Mouse (Mus musculus): ENCODE results near the gene Eif3c. TPM values are rescaled to one million over a fixed set of nuclear protein-coding genes. Genes with fewer than 3 reads are reported as not detected.
A peak's percentile ranks its signal among the peaks of the same experiment; 100 is the strongest.

Eif3c gene
- polyA plus RNA-seq, 1 experiment from 2014 or later = 207 TPM

GRCm38 (mm10) chr7:126541661-126542060 is 24.6 kb downstream of the Eif3c start:
- Histone ChIP-seq H3K36me3 (peaks cover 26% of the 10 kb centered on the region), H3K4me3 (no peak overlapping the region), H3K4me1 (no peaks in the 10 kb centered on the region), H3K9ac (no peak overlapping the region), H3K4me2 (replicated peaks) (no peak overlapping the region), H3K27ac (no peak overlapping the region), H3K9me3 (no peaks in the 10 kb centered on the region), H3K27me3 (replicated peaks) (peaks cover 6% of the 10 kb centered on the region)
- WGBS = 81% methylated on average over 1 of the region's 1 CpGs
- no peak for ATAC-seq (ENCODE audit: low FRiP score, low read depth)

- Histone ChIP-seq H3K9ac (no peak overlapping the region), H3K4me2 (replicated peaks) (no peak overlapping the region), H3K27ac (no peak overlapping the region), H3K4me1 (peaks cover 4% of the 10 kb centered on the region; the same call in 1 of the 2 replicates), H3K27me3 (replicated peaks) (peaks cover 16% of the 10 kb centered on the region), H3K36me3 (no peaks in the 10 kb centered on the region; the same call in 1 of the 2 replicates), H3K4me3 (no peak overlapping the region), H3K9me3 (no peaks in the 10 kb centered on the region)
- 75% methylated on average over 5 of the region's 5 CpGs for WGBS
- no peak for ATAC-seq (ENCODE audit: low FRiP score, low read depth)
Measured at GRCm38 (mm10) chr7:126537820-126538585, 28.2 kb downstream of the Eif3c start.

- H3K27ac ChIP-seq = no peak overlapping the region
- no peaks in the 10 kb centered on the region for H3K9me3 ChIP-seq
- H3K36me3 ChIP-seq = no peaks in the 10 kb centered on the region
- no peak for ATAC-seq (ENCODE audit: low FRiP score, low read depth)
- peaks cover 16% of the 10 kb centered on the region for H3K27me3 ChIP-seq (replicated peaks)
- peak overlapping the region; percentile 42; the same call in 1 of the 2 replicates for H3K4me3 ChIP-seq
- WGBS = 62% methylated on average over 9 of the region's 9 CpGs
- peaks cover 4% of the 10 kb centered on the region; the same call in 1 of the 2 replicates for H3K4me1 ChIP-seq
- H3K4me2 ChIP-seq (replicated peaks) = peak overlapping the region; percentile 84
- H3K9ac ChIP-seq = no peak overlapping the region
Measured at GRCm38 (mm10) chr7:126536466-126536865, 29.7 kb downstream of the Eif3c start.

GRCm38 (mm10) chr7:126535766-126536165 is 30.4 kb downstream of the Eif3c start:
- 3% methylated on average over 28 of the region's 28 CpGs for WGBS
- no peak overlapping the region for H3K27ac ChIP-seq

GRCm38 (mm10) chr7:126533434-126533833 is 32.8 kb downstream of the Eif3c start:
- Histone ChIP-seq H3K9me3 (no peaks in the 10 kb centered on the region), H3K27me3 (replicated peaks) (peaks cover 16% of the 10 kb centered on the region), H3K27ac (no peak overlapping the region), H3K4me3 (no peak overlapping the region), H3K4me1 (peaks cover 4% of the 10 kb centered on the region; the same call in 1 of the 2 replicates), H3K9ac (no peak overlapping the region), H3K4me2 (replicated peaks) (no peak overlapping the region), H3K36me3 (no peaks in the 10 kb centered on the region)
- ATAC-seq (ENCODE audit: low FRiP score, low read depth) = no peak
- WGBS = 76% methylated on average over 1 of the region's 1 CpGs

More at GRCm38 (mm10) chr7:126535766-126536165, 30.4 kb downstream of the Eif3c start:
- peaks cover 16% of the 10 kb centered on the region for H3K27me3 ChIP-seq (replicated peaks)
- H3K4me3 ChIP-seq = peak overlapping the region; percentile 42
- peak overlapping the region; percentile 84 for H3K4me2 ChIP-seq (replicated peaks)
- ATAC-seq (ENCODE audit: low FRiP score, low read depth) = no peak
- peaks cover 4% of the 10 kb centered on the region; the same call in 1 of the 2 replicates for H3K4me1 ChIP-seq
- H3K9me3 ChIP-seq = no peaks in the 10 kb centered on the region
- H3K9ac ChIP-seq = peak overlapping the region; percentile 54
- no peaks in the 10 kb centered on the region for H3K36me3 ChIP-seq

GRCm38 (mm10) chr7:126528166-126528577 is 38.0 kb downstream of the Eif3c start:
- Histone ChIP-seq H3K4me2 (replicated peaks) (no peak overlapping the region), H3K4me3 (no peak overlapping the region), H3K36me3 (no peaks in the 10 kb centered on the region), H3K4me1 (no peaks in the 10 kb centered on the region), H3K27me3 (replicated peaks) (no peaks in the 10 kb centered on the region), H3K27ac (no peak overlapping the region), H3K9me3 (no peaks in the 10 kb centered on the region), H3K9ac (no peak overlapping the region)
- no peak for ATAC-seq (ENCODE audit: low FRiP score, low read depth)
- WGBS = 11% methylated on average over 1 of the region's 1 CpGs

- H3K9ac ChIP-seq = no peak overlapping the region
- H3K9me3 ChIP-seq = no peaks in the 10 kb centered on the region
- H3K27ac ChIP-seq = no peak overlapping the region
- H3K36me3 ChIP-seq = no peaks in the 10 kb centered on the region
- no peak for ATAC-seq (ENCODE audit: low FRiP score, low read depth)
- H3K27me3 ChIP-seq (replicated peaks) = no peaks in the 10 kb centered on the region
- no peak overlapping the region for H3K4me2 ChIP-seq (replicated peaks)
- H3K4me1 ChIP-seq = no peaks in the 10 kb centered on the region
- H3K4me3 ChIP-seq = no peak overlapping the region
- 81% methylated on average over 3 of the region's 3 CpGs for WGBS
Measured at GRCm38 (mm10) chr7:126523316-126523715, 42.9 kb downstream of the Eif3c start.

GRCm38 (mm10) chr7:126519513-126519912 is 46.7 kb downstream of the Eif3c start:
- no peaks in the 10 kb centered on the region for H3K4me1 ChIP-seq
- H3K36me3 ChIP-seq = no peaks in the 10 kb centered on the region
- H3K27me3 ChIP-seq (replicated peaks) = no peaks in the 10 kb centered on the region
- no peak overlapping the region for H3K27ac ChIP-seq
- 67% methylated on average over 2 of the region's 2 CpGs for WGBS
- no peak for ATAC-seq (ENCODE audit: low FRiP score, low read depth)
- H3K4me2 ChIP-seq (replicated peaks) = no peak overlapping the region
- no peak overlapping the region for H3K4me3 ChIP-seq
- H3K9ac ChIP-seq = no peak overlapping the region
- H3K9me3 ChIP-seq = no peaks in the 10 kb centered on the region

GRCm38 (mm10) chr7:126518261-126518941 is 47.8 kb downstream of the Eif3c start:
- Histone ChIP-seq H3K36me3 (no peaks in the 10 kb centered on the region), H3K4me2 (replicated peaks) (no peak overlapping the region), H3K9ac (no peak overlapping the region), H3K4me3 (no peak overlapping the region), H3K9me3 (no peaks in the 10 kb centered on the region), H3K4me1 (no peaks in the 10 kb centered on the region), H3K27ac (no peak overlapping the region), H3K27me3 (replicated peaks) (no peaks in the 10 kb centered on the region)
- no peak for ATAC-seq (ENCODE audit: low FRiP score, low read depth)
- 84% methylated on average over 5 of the region's 5 CpGs for WGBS

GRCm38 (mm10) chr7:126511287-126511686 is 54.9 kb downstream of the Eif3c start:
- H3K36me3 ChIP-seq = no peaks in the 10 kb centered on the region
- no peaks in the 10 kb centered on the region for H3K4me1 ChIP-seq
- H3K27ac ChIP-seq = no peak overlapping the region
- ATAC-seq (ENCODE audit: low FRiP score, low read depth) = no peak
- no peak overlapping the region for H3K4me3 ChIP-seq
- H3K4me2 ChIP-seq (replicated peaks) = no peak overlapping the region
- no peak overlapping the region for H3K9ac ChIP-seq
- no peaks in the 10 kb centered on the region for H3K27me3 ChIP-seq (replicated peaks)
- no peaks in the 10 kb centered on the region for H3K9me3 ChIP-seq
- 84% methylated on average over 3 of the region's 3 CpGs for whole genome bisulfite sequencing

- Histone ChIP-seq H3K27me3 (replicated peaks) (no peaks in the 10 kb centered on the region), H3K4me2 (replicated peaks) (no peak overlapping the region), H3K4me1 (no peaks in the 10 kb centered on the region), H3K27ac (no peak overlapping the region), H3K4me3 (no peak overlapping the region), H3K9me3 (no peaks in the 10 kb centered on the region), H3K36me3 (no peaks in the 10 kb centered on the region), H3K9ac (no peak overlapping the region)
- ATAC-seq (ENCODE audit: low FRiP score, low read depth) = no peak
- 88% methylated on average over 8 of the region's 8 CpGs for WGBS
Measured at GRCm38 (mm10) chr7:126507126-126507778, 59.0 kb downstream of the Eif3c start.

GRCm38 (mm10) chr7:126504913-126505312 is 61.3 kb downstream of the Eif3c start:
- Histone ChIP-seq H3K9me3 (no peaks in the 10 kb centered on the region), H3K27me3 (replicated peaks) (no peaks in the 10 kb centered on the region), H3K4me2 (replicated peaks) (no peak overlapping the region), H3K36me3 (peaks cover 13% of the 10 kb centered on the region), H3K4me1 (peaks cover 12% of the 10 kb centered on the region), H3K9ac (no peak overlapping the region), H3K4me3 (no peak overlapping the region), H3K27ac (no peak overlapping the region)
- WGBS = 92% methylated on average over 2 of the region's 2 CpGs
- no peak for ATAC-seq (ENCODE audit: low FRiP score, low read depth)

Data from neural tube, embryonic 12.5 days (tissue).